Mouse (Mus musculus) testis, adult 2 months (tissue): Measurements from ENCODE around the gene Gfpt1.

Source experiments
- CTCF ChIP-seq: fragments of 200-500 bp; IDR thresholded peaks from 2 replicates; pipeline ENCODE4 v1.5.1; 2012; ENCODE audit warnings: low read depth, mild to moderate bottlenecking, inconsistent platforms, low read length, moderate library complexity; ENCODE audit not compliant: control insufficient read depth, insufficient read depth, insufficient replicate concordance
- POLR2A ChIP-seq: fragments of 200-500 bp; IDR thresholded peaks from 2 replicates; pipeline ENCODE4 v1.6.1; 2012; ENCODE audit warnings: low read depth, mild to moderate bottlenecking, inconsistent platforms, low read length, moderate library complexity; ENCODE audit not compliant: control insufficient read depth

DNA sequence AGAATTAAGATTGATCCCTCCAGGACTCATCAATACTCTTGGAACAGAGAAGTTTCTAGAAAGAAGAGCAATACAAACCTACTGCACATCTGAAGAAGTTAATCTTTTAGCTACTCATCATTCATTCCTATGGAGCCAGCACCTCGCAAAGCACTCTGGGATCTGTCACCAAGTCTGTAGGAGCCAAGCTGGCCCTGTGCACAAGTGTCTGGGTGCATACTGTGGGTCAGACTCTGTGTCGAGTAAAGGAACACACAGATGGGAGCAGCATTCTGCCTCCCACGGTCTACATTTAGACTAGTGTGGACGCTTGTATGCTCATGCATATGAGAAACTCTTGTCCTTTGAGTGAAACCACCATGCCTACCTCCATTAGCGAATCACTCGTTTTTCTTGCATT lies 45.3 kb upstream of the Gfpt1 start:
- TF ChIP-seq CTCF (no peak), POLR2A (no peak)
